Mouse (Mus musculus) adrenal gland, adult 8-10 months (tissue): Measurements from ENCODE around the gene Uba52. TPM values are rescaled to one million over a fixed set of nuclear protein-coding genes. Genes with fewer than 3 reads are reported as not detected.

Source experiments
- total RNA-seq, 4 experiments: library from RNA; stranded (reverse); gene quantifications; 2 replicates each; pipeline ENCODE4 v1.2.4; 2022

The Uba52 gene
- total RNA-seq, 4 experiments from 2014 or later: 1,217 to 1,378 (median 1,304) TPM

Other genes starting within 250 kb of the Uba52 start
- 10 to 100 TPM; 18.7 to 38.9 (median 29.2) TPM for gene Homer3, start 228.0 kb downstream of the Uba52 start, total RNA-seq
- gene Ddx49, start 208.3 kb downstream of the Uba52 start, total RNA-seq: 10 to 100 TPM; 74.5 to 93.4 (median 86.3) TPM
- 100 to 1,000 TPM; 190 to 236 (median 226) TPM for gene Cope, start 208.3 kb downstream of the Uba52 start, total RNA-seq
- gene Cers1, start 195.0 kb downstream of the Uba52 start, total RNA-seq: 1 to 10 TPM; 2.8 to 5.3 (median 4.1) TPM
- gene Gdf1, start 181.0 kb downstream of the Uba52 start, total RNA-seq: 1 to 10 TPM in 2 of 4 experiments, under 1 TPM in 2; 0.70 to 1.6 (median 1.1) TPM
- gene Upf1, start 157.5 kb downstream of the Uba52 start, total RNA-seq: 10 to 100 TPM; 64.2 to 82.6 (median 76.1) TPM
- under 1 TPM in 3 of 4 experiments, not detected in 1; 0.17 to 0.61 (median 0.27) TPM for gene Comp, start 137.2 kb downstream of the Uba52 start, total RNA-seq
- 10 to 100 TPM; 25.3 to 52.7 (median 36.5) TPM for gene Crtc1, start 71.2 kb downstream of the Uba52 start, total RNA-seq
- 10 to 100 TPM; 27.3 to 35.8 (median 30.6) TPM for gene Klhl26, start 33.8 kb downstream of the Uba52 start, total RNA-seq
- gene Tmem59l, start 23.4 kb downstream of the Uba52 start, total RNA-seq: 10 to 100 TPM; 27.2 to 44.6 (median 31.0) TPM
- gene Crlf1, start 17.6 kb downstream of the Uba52 start, total RNA-seq: 1 to 10 TPM in 1 of 4 experiments, under 1 TPM in 2, not detected in 1; 0.51 to 1.5 (median 0.59) TPM
- gene Rex1bd, start 4.0 kb downstream of the Uba52 start, total RNA-seq: 100 to 1,000 TPM; 126 to 165 (median 148) TPM
- 100 to 1,000 TPM; 352 to 405 (median 379) TPM for gene Fkbp8, start 16.9 kb upstream of the Uba52 start, total RNA-seq
- 10 to 100 TPM; 77.1 to 86.6 (median 80.3) TPM for gene Kxd1, start 17.2 kb upstream of the Uba52 start, total RNA-seq
- gene Ell, start 28.7 kb upstream of the Uba52 start, total RNA-seq: 10 to 100 TPM; 25.2 to 38.3 (median 30.3) TPM
- gene Isyna1, start 83.6 kb upstream of the Uba52 start, total RNA-seq: 100 to 1,000 TPM; 124 to 207 (median 158) TPM
- 100 to 1,000 TPM in 2 of 4 experiments, 10 to 100 TPM in 2; 69.3 to 158 (median 120) TPM for gene Ssbp4, start 98.1 kb upstream of the Uba52 start, total RNA-seq
- gene Lrrc25, start 105.4 kb upstream of the Uba52 start, total RNA-seq: 1 to 10 TPM; 1.5 to 4.4 (median 3.2) TPM
- gene Gdf15, start 121.7 kb upstream of the Uba52 start, total RNA-seq: 1 to 10 TPM; 1.8 to 3.5 (median 3.0) TPM
- 100 to 1,000 TPM; 129 to 163 (median 131) TPM for gene Pgpep1, start 149.6 kb upstream of the Uba52 start, total RNA-seq
- gene Lsm4, start 162.4 kb upstream of the Uba52 start, total RNA-seq: 100 to 1,000 TPM in 1 of 4 experiments, 10 to 100 TPM in 3; 81.4 to 101 (median 86.6) TPM
- 100 to 1,000 TPM; 187 to 329 (median 253) TPM for gene Jund, start 188.1 kb upstream of the Uba52 start, total RNA-seq
- under 1 TPM in 3 of 4 experiments, not detected in 1; 0.07 to 0.09 (median 0.08) TPM for gene Iqcn, start 192.7 kb upstream of the Uba52 start, total RNA-seq
- gene Gm3336, start 207.7 kb upstream of the Uba52 start, total RNA-seq: not detected
- gene Pde4c, start 212.9 kb upstream of the Uba52 start, total RNA-seq: under 1 TPM; 0.26 to 0.86 (median 0.30) TPM
- gene Rab3a, start 243.9 kb upstream of the Uba52 start, total RNA-seq: 10 to 100 TPM; 59.6 to 90.1 (median 74.4) TPM